Mouse (Mus musculus): ENCODE results near the gene Ubr1. TPM values are rescaled to one million over a fixed set of nuclear protein-coding genes. Genes with fewer than 3 reads are reported as not detected.

The Ubr1 gene
- total RNA-seq, 2 experiments from 2014 or later, result 24.8 to 27.3 TPM

GRCm38 (mm10) chr2:120863389-120863788 lies 107.1 kb downstream of the Ubr1 start:
- no peak for DNase-seq (ENCODE audit: low spot score in 2 of 2)

- no peak for DNase-seq (ENCODE audit: low spot score in 2 of 2)
These were observed 109.8 kb downstream of the Ubr1 start for GRCm38 (mm10) chr2:120860699-120861098.

- DNase-seq (ENCODE audit: low spot score in 2 of 2), result no peak
These were observed 112.4 kb downstream of the Ubr1 start for GRCm38 (mm10) chr2:120858131-120858530.

GRCm38 (mm10) chr2:120853151-120853550 lies 117.4 kb downstream of the Ubr1 start:
- DNase-seq (ENCODE audit: low spot score in 2 of 2), result no peak

- DNase-seq (ENCODE audit: low spot score in 2 of 2), result no peak
These were observed 117.9 kb downstream of the Ubr1 start for GRCm38 (mm10) chr2:120852626-120853025.

- peak; percentile 98 for DNase-seq (ENCODE audit: low spot score in 2 of 2)
These were observed 120.0 kb downstream of the Ubr1 start, which contains the start of gene Ttbk2 for GRCm38 (mm10) chr2:120850424-120851082. TSS of gene Ttbk2 (minus strand) at chr2:120850604.

- DNase-seq (ENCODE audit: low spot score in 2 of 2), result peak; percentile 43 to 50
These were observed 120.8 kb downstream of the Ubr1 start, which contains the start of gene Cdan1 for GRCm38 (mm10) chr2:120849449-120850423. TSS of gene Cdan1 (minus strand) at chr2:120850128.

- no peak for DNase-seq (ENCODE audit: low spot score in 2 of 2)
These were observed 125.2 kb downstream of the Ubr1 start for GRCm38 (mm10) chr2:120845280-120845679.

- no peak for DNase-seq (ENCODE audit: low spot score in 2 of 2)
These were observed 126.5 kb downstream of the Ubr1 start for GRCm38 (mm10) chr2:120843990-120844389.

- no peak for DNase-seq (ENCODE audit: low spot score in 2 of 2)
These were observed 129.3 kb downstream of the Ubr1 start for GRCm38 (mm10) chr2:120841211-120841610.

- no peak for DNase-seq (ENCODE audit: low spot score in 2 of 2)
These were observed 135.3 kb downstream of the Ubr1 start for GRCm38 (mm10) chr2:120835167-120835566.

- no peak for DNase-seq (ENCODE audit: low spot score in 2 of 2)
These were observed 143.4 kb downstream of the Ubr1 start for GRCm38 (mm10) chr2:120826936-120827638.

Small RNA genes within 50 kb of the gene (microRNA-seq; reads per million reads assigned to microRNA genes)
- 0 reads per million in 2 experiments for gene Gm44325 (ENCODE audit: borderline number of aligned reads in 2 of 2)

Other genes starting within 250 kb of the Ubr1 start
- 10 to 100 TPM; 12.7 to 13.0 TPM for gene Cdan1, start 120.6 kb downstream of the Ubr1 start, total RNA-seq (2021)
- gene Ttbk2, start 120.1 kb downstream of the Ubr1 start, total RNA-seq (2021), result 10 to 100 TPM; 11.1 to 12.3 TPM
- gene Tmem62, start 6.3 kb upstream of the Ubr1 start, total RNA-seq (2021), result 10 to 100 TPM in 1 of 2 experiments, 1 to 10 TPM in 1; 9.3 to 23.0 TPM
- 10 to 100 TPM; 45.5 to 46.0 TPM for gene Ccndbp1, start 37.7 kb upstream of the Ubr1 start, total RNA-seq (2021)
- under 1 TPM in 1 of 2 experiments, not detected in 1; 0.22 TPM for gene Epb42, start 66.4 kb upstream of the Ubr1 start, total RNA-seq (2021)
- gene Tgm5, start 115.1 kb upstream of the Ubr1 start, total RNA-seq (2021), result not detected
- gene Tgm7, start 139.1 kb upstream of the Ubr1 start, total RNA-seq (2021), result not detected
- 10 to 100 TPM; 16.1 to 19.3 TPM for gene Adal, start 169.7 kb upstream of the Ubr1 start, total RNA-seq (2021)
- gene Lcmt2, start 169.9 kb upstream of the Ubr1 start, total RNA-seq (2021), result 1 to 10 TPM; 8.5 to 9.2 TPM
- 10 to 100 TPM; 44.7 to 45.0 TPM for gene Tubgcp4, start 199.9 kb upstream of the Ubr1 start, total RNA-seq (2021)
- gene Zscan29, start 200.4 kb upstream of the Ubr1 start, total RNA-seq (2021), result 10 to 100 TPM; 16.4 to 19.8 TPM

Measured in adrenal gland, adult 18-20 months (tissue).